In genomic region chr4:43927826-43928225, GRCm38 (mm10) we compare ENCODE assay signal across 9 mouse cellular contexts. TPM values are rescaled to one million over a fixed set of nuclear protein-coding genes. Genes with fewer than 3 reads are reported as not detected.
DNase-seq lines count a peak whose midpoint lies in the region; ATAC-seq and TF ChIP-seq lines count a peak whose summit lies in the region.
"Had no signal": no experiment of that assay in that cellular context is flagged by ENCODE, and none has a peak within 500 bp of the region (broad histone marks: within the 10 kb centered on the region; RNA-seq: fewer than 3 reads in every experiment).

No protein-coding gene starts in this region.

- H3K9me3 ChIP-seq in lung, embryonic 14.5 days (ENCODE audit: low read depth, low read length) = no peaks in the 10 kb centered on the region
- H3K9me3 ChIP-seq in forebrain, embryonic 14.5 days (replicated peaks; ENCODE audit: control insufficient read depth, low read length) = no peaks in the 10 kb centered on the region
- H3K9me3 ChIP-seq: heart, embryonic 13.5 days had no signal

- TF ChIP-seq CTCF in cerebellum, adult 2 months (IDR thresholded peaks at IDR 0.05; ENCODE audit: borderline replicate concordance, insufficient read depth, low read depth, low read length) = 0 out of 2 replicates have a peak, but pooled peaks have one; percentile 4
- TF ChIP-seq CTCF in lung, embryonic 14.5 days (IDR thresholded peaks at IDR 0.05; ENCODE audit: low read depth) = peak; percentile 57

- H3K36me3 ChIP-seq in lung, embryonic 14.5 days (ENCODE audit: insufficient read depth) = peaks cover 58% of the 10 kb centered on the region
- H3K36me3 ChIP-seq in forebrain, embryonic 14.5 days (ENCODE audit: control insufficient read depth, insufficient read depth, low read length) = peaks cover 51% of the 10 kb centered on the region

- DNase-seq in cerebellum, adult 2 months = no peak
- no peak for DNase-seq in cerebellum, adult 8-10 months
- DNase-seq in lung, embryonic 14.5 days = peak; percentile 49
- no peak for DNase-seq in lung, adult 18-20 months
- DNase-seq in induced T-regulatory cell, adult 2 months (ENCODE audit: low read depth) = peak; percentile 84
- peak; percentile 65 for DNase-seq in thymus, postnatal 0 days (ENCODE audit: low spot score)
- no peak for DNase-seq in forebrain, embryonic 14.5 days (ENCODE audit: low spot score)
- no peak for DNase-seq in layer of hippocampus, adult 8-10 months (ENCODE audit: low spot score in 2 of 2)

- ATAC-seq in lung, embryonic 14.5 days (ENCODE audit: insufficient read depth) = no peak
- no peak for ATAC-seq in forebrain, embryonic 14.5 days

- H3K4me1 ChIP-seq in cerebellum, adult 2 months (ENCODE audit: control insufficient read depth, insufficient read depth, low read length) = no peaks in the 10 kb centered on the region
- no peaks in the 10 kb centered on the region for H3K4me1 ChIP-seq in lung, embryonic 14.5 days (ENCODE audit: insufficient read depth)
- no peaks in the 10 kb centered on the region for H3K4me1 ChIP-seq in forebrain, embryonic 14.5 days (ENCODE audit: control insufficient read depth, insufficient read depth, low read length)

- no peak overlapping the region for H3K27ac ChIP-seq in cerebellum, adult 2 months (ENCODE audit: insufficient read depth, low read length)
- H3K27ac ChIP-seq in lung, embryonic 14.5 days (ENCODE audit: low read depth) = no peak overlapping the region
- H3K27ac ChIP-seq in forebrain, embryonic 14.5 days (ENCODE audit: low read depth, low read length) = no peak overlapping the region
- H3K27ac ChIP-seq: heart, embryonic 13.5 days had no signal

- WGBS in cerebellum, adult 2 months = 91% methylated on average over 3 of the region's 3 CpGs
- WGBS in lung, embryonic 14.5 days = 95% methylated on average over 3 of the region's 3 CpGs
- WGBS in forebrain, embryonic 14.5 days = 87% methylated on average over 3 of the region's 3 CpGs

- TF ChIP-seq POLR2A in cerebellum, adult 2 months (IDR thresholded peaks at IDR 0.05; ENCODE audit: borderline replicate concordance, insufficient read depth, low read length) = no peak

- no peak overlapping the region for H3K4me2 ChIP-seq in lung, embryonic 14.5 days
- H3K4me2 ChIP-seq in forebrain, embryonic 14.5 days (ENCODE audit: low read length) = no peak overlapping the region
- H3K4me2 ChIP-seq: heart, embryonic 13.5 days had no signal

- no peak overlapping the region for H3K4me3 ChIP-seq in cerebellum, adult 2 months (replicated peaks; ENCODE audit: insufficient read depth, low read depth, low read length)
- H3K4me3 ChIP-seq in lung, embryonic 14.5 days (ENCODE audit: low read depth, low read length) = no peak overlapping the region
- H3K4me3 ChIP-seq in forebrain, embryonic 14.5 days (ENCODE audit: low read depth, low read length) = no peak overlapping the region
- H3K4me3 ChIP-seq: heart, embryonic 13.5 days had no signal

- no peak overlapping the region for H3K9ac ChIP-seq in lung, embryonic 14.5 days
- H3K9ac ChIP-seq in forebrain, embryonic 14.5 days (ENCODE audit: low read length) = no peak overlapping the region
- H3K9ac ChIP-seq: heart, embryonic 13.5 days had no signal

- H3K27me3 ChIP-seq in cerebellum, adult 2 months (ENCODE audit: control insufficient read depth, insufficient read depth, low read length) = no peaks in the 10 kb centered on the region
- no peaks in the 10 kb centered on the region for H3K27me3 ChIP-seq in lung, embryonic 14.5 days (ENCODE audit: insufficient read depth, low read length)
- H3K27me3 ChIP-seq in forebrain, embryonic 14.5 days (replicated peaks; ENCODE audit: control insufficient read depth, insufficient read depth, low read length) = no peaks in the 10 kb centered on the region
- H3K27me3 ChIP-seq: heart, embryonic 13.5 days had no signal

RNA-seq across cellular contexts. Expression of gene Glipr2, which starts 29.4 kb away (rescaled TPM):
- polyA plus RNA-seq in cerebellum, adult 2 months (2012; rRNA removed) = 6.8 and 7.4 TPM in 2 replicates
- 77.4 and 82.8 TPM in 2 replicates for polyA plus RNA-seq in lung, embryonic 14.5 days (2014; fragmentation: Nextera tagmentation; extraction: Ambion mirVana)
- 32.8 and 36.7 TPM in 2 replicates for polyA plus RNA-seq in thymus, postnatal 0 days (2015; fragmentation: Nextera tagmentation; extraction: Ambion mirVana)
- polyA plus RNA-seq in forebrain, embryonic 14.5 days (2014; fragmentation: Nextera tagmentation; extraction: Ambion mirVana) = 37.0 and 41.8 TPM in 2 replicates
- total RNA-seq in layer of hippocampus, adult 8-10 months (2022) = 1 to 10 TPM; 2.1 to 5.8 (median 4.5) TPM

RNA-seq across cellular contexts. Expression of gene Reck, which starts 52.5 kb away (rescaled TPM):
- 8.3 and 9.8 TPM in 2 replicates for polyA plus RNA-seq in cerebellum, adult 2 months (2012; rRNA removed)
- 27.9 and 29.5 TPM in 2 replicates for polyA plus RNA-seq in lung, embryonic 14.5 days (2014; fragmentation: Nextera tagmentation; extraction: Ambion mirVana)
- polyA plus RNA-seq in thymus, postnatal 0 days (2015; fragmentation: Nextera tagmentation; extraction: Ambion mirVana) = 2.1 and 2.2 TPM in 2 replicates
- polyA plus RNA-seq in forebrain, embryonic 14.5 days (2014; fragmentation: Nextera tagmentation; extraction: Ambion mirVana) = 4.7 and 5.8 TPM in 2 replicates
- total RNA-seq in layer of hippocampus, adult 8-10 months (2022) = 10 to 100 TPM in 1 of 4 experiments, 1 to 10 TPM in 3; 7.3 to 10.3 (median 7.8) TPM

RNA-seq across cellular contexts. Expression of gene Ccin, which starts 55.5 kb away (rescaled TPM):
- polyA plus RNA-seq in cerebellum, adult 2 months (2012; rRNA removed) = not detected in 2 replicates
- not detected in 2 replicates for polyA plus RNA-seq in lung, embryonic 14.5 days (2014; fragmentation: Nextera tagmentation; extraction: Ambion mirVana)
- polyA plus RNA-seq in thymus, postnatal 0 days (2015; fragmentation: Nextera tagmentation; extraction: Ambion mirVana) = not detected in 2 replicates
- not detected in 2 replicates for polyA plus RNA-seq in forebrain, embryonic 14.5 days (2014; fragmentation: Nextera tagmentation; extraction: Ambion mirVana)
- not detected for total RNA-seq in layer of hippocampus, adult 8-10 months (2022)
- polyA plus RNA-seq: heart, embryonic 13.5 days had no signal

Comparison
In these comparisons a context has a peak if more than half of its experiments do, and no peak if none do; other contexts are left out.
1. DNase-seq: peak in lung, embryonic 14.5 days (single experiment), induced T-regulatory cell, adult 2 months (single experiment) and thymus, postnatal 0 days (single experiment); none in cerebellum, adult 2 months (0 of 2), cerebellum, adult 8-10 months (single experiment), lung, adult 18-20 months (0 of 2), forebrain, embryonic 14.5 days (single experiment) and layer of hippocampus, adult 8-10 months (0 of 2).